Mouse (Mus musculus) B cell, adult 2 months (primary cell): Measurements from ENCODE around the gene Sry.

Experiments used
- DNase-seq, 2 experiments: peaks; one replicate each; pipeline ENCODE4 v3.0.0; 2022

Sry gene

DNA sequence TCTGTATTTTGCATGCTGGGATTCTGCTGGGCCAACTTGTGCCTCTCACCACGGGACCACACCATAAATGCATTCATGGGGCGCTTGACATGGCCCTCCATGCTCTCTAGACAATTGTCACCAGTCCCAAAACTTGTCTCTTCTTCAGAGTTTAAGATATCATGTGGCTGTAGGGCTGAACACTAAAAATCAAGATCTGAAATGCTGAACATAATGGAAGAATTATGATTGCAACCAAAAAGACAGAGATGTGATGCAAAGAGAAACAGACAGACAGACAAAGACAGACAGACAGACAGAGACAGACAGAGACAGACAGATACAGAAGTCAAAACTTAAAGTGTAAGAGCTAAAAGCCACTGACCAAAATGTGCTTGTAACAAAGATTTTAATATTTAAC, at the start of gene Sry:
Sry (minus strand) TSS at position 101 of the 400 bp plus-strand sequence.
- no peak for DNase-seq
